Mouse (Mus musculus) retina, embryonic 14.5 days (tissue): Measurements from ENCODE around the gene Tmem218.

ENCODE experiments used
- DNase-seq: peaks from one replicate; pipeline ENCODE4 v3.0.0-alpha.2; 2015; ENCODE audit warnings: low spot score

The Tmem218 gene

GRCm38 (mm10) chr9:37232201-37233195, 24.5 kb downstream of the Tmem218 start:
- DNase-seq, result no peak

- peak; percentile 32 for DNase-seq
Measured at GRCm38 (mm10) chr9:37235951-37236737, 28.1 kb downstream of the Tmem218 start.

GRCm38 (mm10) chr9:37242764-37243163, 34.7 kb downstream of the Tmem218 start:
- no peak for DNase-seq

DNA sequence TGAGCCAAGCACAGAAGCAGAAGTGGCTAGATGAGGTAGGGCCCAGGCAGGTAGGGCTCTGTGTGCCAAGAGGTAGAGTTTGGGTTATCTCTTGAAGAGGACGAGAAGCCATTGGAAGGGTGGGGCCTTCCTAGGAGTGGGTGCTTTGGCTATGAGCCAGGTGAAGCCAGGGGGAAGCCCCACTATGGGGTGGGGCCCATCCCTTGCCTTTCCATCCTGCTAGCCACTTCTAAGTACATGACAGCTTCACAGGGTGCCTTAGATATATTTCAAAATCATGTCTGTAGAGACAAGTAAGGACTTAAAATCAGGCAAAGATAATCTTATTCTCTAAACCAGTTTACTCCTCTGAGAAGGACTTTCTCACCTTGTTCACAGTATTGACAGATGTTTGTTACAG, 36.6 kb downstream of the Tmem218 start:
- DNase-seq, result no peak

DNA sequence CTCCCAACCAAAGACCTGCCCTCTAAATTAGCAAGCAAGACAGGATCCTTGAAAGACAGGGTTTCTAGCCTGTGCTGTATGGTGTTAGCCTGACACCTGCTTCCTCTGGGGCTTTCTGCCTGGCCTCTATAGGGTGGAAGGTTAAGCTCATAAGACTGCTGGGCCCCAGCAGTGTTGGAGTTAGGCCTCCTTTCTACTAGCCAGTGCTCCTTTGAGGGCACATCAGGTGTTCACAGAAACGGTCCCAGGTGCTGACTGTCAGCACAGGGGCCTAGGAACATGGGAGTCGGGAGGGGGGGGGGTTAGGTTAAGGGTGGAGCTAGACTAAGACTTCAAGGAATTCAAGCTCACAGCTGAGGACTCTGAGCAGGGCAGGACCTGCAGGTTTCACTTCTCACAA, 37.4 kb downstream of the Tmem218 start:
- DNase-seq, result no peak

GRCm38 (mm10) chr9:37245810-37246209, 37.8 kb downstream of the Tmem218 start:
- no peak for DNase-seq

- no peak for DNase-seq
Measured at GRCm38 (mm10) chr9:37247429-37247828, 39.4 kb downstream of the Tmem218 start.

GRCm38 (mm10) chr9:37248381-37248906, 40.4 kb downstream of the Tmem218 start:
- DNase-seq, result peak; percentile 21

GRCm38 (mm10) chr9:37249976-37250375, 42.0 kb downstream of the Tmem218 start:
- no peak for DNase-seq

GRCm38 (mm10) chr9:37250631-37251030, 42.6 kb downstream of the Tmem218 start:
- DNase-seq, result no peak

DNA sequence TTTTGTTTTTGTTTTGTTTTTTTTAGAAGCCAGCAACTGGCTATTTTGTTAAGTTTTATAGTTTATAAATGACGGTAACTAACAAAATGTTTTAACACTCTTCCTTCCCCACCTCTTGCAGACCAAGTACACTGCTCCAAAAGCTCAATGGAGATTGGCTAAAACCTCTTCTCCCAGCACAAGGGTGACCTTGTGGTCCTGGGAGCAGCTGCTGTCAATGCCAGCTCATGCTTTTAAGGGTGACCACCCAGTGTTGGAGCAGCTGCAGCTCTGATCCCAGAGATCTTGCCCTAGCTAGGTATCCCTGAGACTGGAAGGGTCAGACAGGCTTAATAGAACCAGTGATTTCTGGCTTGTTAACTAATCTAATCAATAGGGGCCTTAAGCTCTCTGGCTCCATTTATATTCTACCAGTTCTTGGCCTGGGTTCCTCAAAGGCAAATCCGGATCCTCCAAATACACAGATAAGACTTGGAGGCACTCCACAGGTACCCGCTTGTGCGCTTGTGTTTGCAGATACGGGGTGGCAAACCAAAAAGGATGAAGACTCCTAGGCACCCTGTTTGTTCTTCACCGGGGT, 46.6 kb downstream of the Tmem218 start:
- DNase-seq, result peak; percentile 44

- peak; percentile 60 for DNase-seq
Measured at GRCm38 (mm10) chr9:37255149-37255888, 47.3 kb downstream of the Tmem218 start, which contains the start of gene Slc37a2. TSS of gene Slc37a2 (minus strand) at chr9:37255738.

DNA sequence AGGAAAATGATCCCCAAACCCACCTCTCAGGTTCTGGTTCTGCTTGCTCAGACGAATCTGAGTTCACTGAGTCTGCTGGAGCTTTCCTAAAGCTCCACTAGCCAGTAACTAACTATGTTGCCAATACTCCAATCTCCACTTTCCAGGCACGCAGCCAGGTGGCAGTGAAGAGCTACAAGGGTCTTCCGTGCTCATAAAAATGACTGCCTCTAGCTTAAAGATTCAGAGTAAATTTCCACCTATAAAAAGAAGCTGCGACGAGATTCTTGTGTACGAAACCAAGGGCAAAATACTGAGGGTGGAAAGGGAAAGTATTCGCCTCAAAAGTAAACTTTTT, 47.8 kb downstream of the Tmem218 start:
- peak; percentile 71 for DNase-seq

GRCm38 (mm10) chr9:37266622-37267021, 58.6 kb downstream of the Tmem218 start:
- no peak for DNase-seq
